Mouse (Mus musculus): ENCODE results near the gene Fgf13. TPM values are rescaled to one million over a fixed set of nuclear protein-coding genes. Genes with fewer than 3 reads are reported as not detected.

The Fgf13 gene
- total RNA-seq, 1 experiment = 1.3 TPM

DNA sequence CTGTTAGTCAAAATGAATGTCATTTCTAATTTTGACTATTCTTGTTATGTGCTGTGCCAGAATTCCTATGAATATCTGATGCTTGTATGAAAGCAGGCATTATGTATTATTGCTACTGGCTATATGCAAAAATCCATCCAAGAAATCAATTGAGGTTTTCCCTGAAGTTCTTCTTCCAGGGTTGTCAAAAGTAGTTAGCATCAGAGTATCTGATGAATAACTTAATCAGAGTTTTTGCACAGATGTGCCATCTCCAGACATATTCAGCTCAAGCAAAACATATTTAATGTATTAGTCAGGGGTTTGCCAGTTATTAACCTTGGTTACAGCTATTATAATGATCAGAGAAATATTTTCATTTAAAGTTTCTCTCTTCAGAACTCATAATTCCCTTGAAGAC lies 454.7 kb downstream of the Fgf13 start:
- in situ Hi-C loops (cut with MboI; ENCODE audit: low sequenced_read_pairs in 2 of 2, unreplicated experiment in 2 of 2) = no loop called here
- Histone ChIP-seq H3K36me3 (ENCODE audit: control insufficient read depth, insufficient read depth, low read length, poor library complexity, severe bottlenecking) (no peaks in the 10 kb centered on the region), H3K4me3 (ENCODE audit: insufficient read depth in 1 of 2, low read depth in 1 of 2, low read length in 2 of 2, poor library complexity in 1 of 2, severe bottlenecking in 1 of 2) (no peak overlapping the region), H3K27ac (ENCODE audit: insufficient read depth, low read depth, low read length, poor library complexity, severe bottlenecking) (no peak overlapping the region), H3K4me1 (ENCODE audit: control insufficient read depth in 2 of 2, insufficient read depth in 2 of 2, low read length in 2 of 2, poor library complexity in 1 of 2) (no peaks in the 10 kb centered on the region), H3K9ac (ENCODE audit: insufficient read depth, low read depth, low read length, poor library complexity, severe bottlenecking) (no peak overlapping the region), H3K9me3 (ENCODE audit: control insufficient read depth, insufficient read depth, low read depth, low read length) (no peaks in the 10 kb centered on the region)
- TF ChIP-seq CHD2 (IDR thresholded peaks at IDR 0.05; ENCODE audit: low read depth, low read length) = no peak
- no peak for TF ChIP-seq HCFC1 (IDR thresholded peaks at IDR 0.05; ENCODE audit: borderline replicate concordance, insufficient read depth, low read length)
- TF ChIP-seq ZNF384 (IDR thresholded peaks at IDR 0.05; ENCODE audit: low read depth, low read length) = no peak
- no peak for TF ChIP-seq MAFK (IDR thresholded peaks at IDR 0.05; ENCODE audit: insufficient read depth, low read depth, low read length)
- no peak for TF ChIP-seq ZC3H11A (IDR thresholded peaks at IDR 0.05; ENCODE audit: borderline replicate concordance, low read depth, low read length)
- no peak for DNase-seq (ENCODE audit: low read depth, low spot score)

DNA sequence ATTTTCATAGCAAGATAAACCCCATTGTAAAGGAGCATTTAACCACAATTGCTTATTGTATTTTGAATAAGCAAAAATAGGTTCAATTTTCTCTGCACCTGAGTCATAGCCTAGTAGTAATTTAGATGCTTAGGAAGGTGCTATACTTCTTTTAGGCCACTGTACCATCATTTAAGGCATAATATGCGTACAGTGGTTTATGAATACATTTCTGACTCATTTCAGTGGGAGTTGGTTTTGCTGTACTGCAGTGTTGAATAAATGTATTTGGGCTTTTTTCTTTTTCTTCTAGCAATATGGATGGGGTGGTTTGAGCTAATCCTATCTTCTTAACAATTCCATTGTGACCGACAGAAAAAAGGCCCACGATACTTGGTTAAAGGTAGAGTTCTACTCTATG lies 481.9 kb downstream of the Fgf13 start:
- no peak for DNase-seq (ENCODE audit: low read depth, low spot score)
- Histone ChIP-seq H3K36me3 (ENCODE audit: control insufficient read depth, insufficient read depth, low read length, poor library complexity, severe bottlenecking) (no peaks in the 10 kb centered on the region), H3K4me3 (ENCODE audit: insufficient read depth in 1 of 2, low read depth in 1 of 2, low read length in 2 of 2, poor library complexity in 1 of 2, severe bottlenecking in 1 of 2) (no peak overlapping the region), H3K9ac (ENCODE audit: insufficient read depth, low read depth, low read length, poor library complexity, severe bottlenecking) (no peak overlapping the region), H3K27ac (ENCODE audit: insufficient read depth, low read depth, low read length, poor library complexity, severe bottlenecking) (no peak overlapping the region), H3K4me1 (ENCODE audit: control insufficient read depth in 2 of 2, insufficient read depth in 2 of 2, low read length in 2 of 2, poor library complexity in 1 of 2) (no peaks in the 10 kb centered on the region), H3K9me3 (ENCODE audit: control insufficient read depth, insufficient read depth, low read depth, low read length) (no peaks in the 10 kb centered on the region)
- TF ChIP-seq MAFK (IDR thresholded peaks at IDR 0.05; ENCODE audit: insufficient read depth, low read depth, low read length) (no peak), ZC3H11A (IDR thresholded peaks at IDR 0.05; ENCODE audit: borderline replicate concordance, low read depth, low read length) (no peak), ZNF384 (IDR thresholded peaks at IDR 0.05; ENCODE audit: low read depth, low read length) (no peak), HCFC1 (IDR thresholded peaks at IDR 0.05; ENCODE audit: borderline replicate concordance, insufficient read depth, low read length) (no peak)
- in situ Hi-C loops (cut with MboI; ENCODE audit: low sequenced_read_pairs in 2 of 2, unreplicated experiment in 2 of 2) = no loop called here

DNA sequence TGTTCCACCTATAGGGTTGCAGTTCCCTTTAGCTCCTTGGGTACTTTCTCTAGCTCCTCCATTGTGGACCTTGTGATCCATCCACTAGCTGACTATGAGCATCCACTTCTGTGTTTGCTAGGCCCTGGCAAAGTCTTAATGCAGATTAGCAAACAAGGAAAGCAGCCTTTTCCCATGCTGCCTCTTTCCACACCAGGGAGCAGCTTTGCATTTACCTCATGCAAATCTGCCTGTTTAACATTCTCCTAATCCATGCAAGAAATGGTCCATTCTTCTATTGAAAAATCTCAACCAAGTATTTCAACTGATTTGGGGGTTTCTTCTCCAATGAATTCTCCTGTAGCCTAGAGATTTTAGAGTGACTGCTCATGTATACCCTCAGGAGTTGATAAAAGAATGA lies 487.4 kb downstream of the Fgf13 start:
- no peak for TF ChIP-seq CHD2 (IDR thresholded peaks at IDR 0.05; ENCODE audit: low read depth, low read length)
- TF ChIP-seq ZC3H11A (IDR thresholded peaks at IDR 0.05; ENCODE audit: borderline replicate concordance, low read depth, low read length) = no peak
- no peak for TF ChIP-seq ZNF384 (IDR thresholded peaks at IDR 0.05; ENCODE audit: low read depth, low read length)
- Histone ChIP-seq H3K9me3 (ENCODE audit: control insufficient read depth, insufficient read depth, low read depth, low read length) (no peaks in the 10 kb centered on the region), H3K9ac (ENCODE audit: insufficient read depth, low read depth, low read length, poor library complexity, severe bottlenecking) (no peak overlapping the region), H3K36me3 (ENCODE audit: control insufficient read depth, insufficient read depth, low read length, poor library complexity, severe bottlenecking) (no peaks in the 10 kb centered on the region), H3K27ac (ENCODE audit: insufficient read depth, low read depth, low read length, poor library complexity, severe bottlenecking) (no peak overlapping the region), H3K4me3 (ENCODE audit: insufficient read depth in 1 of 2, low read depth in 1 of 2, low read length in 2 of 2, poor library complexity in 1 of 2, severe bottlenecking in 1 of 2) (no peak overlapping the region), H3K4me1 (ENCODE audit: control insufficient read depth in 2 of 2, insufficient read depth in 2 of 2, low read length in 2 of 2, poor library complexity in 1 of 2) (no peaks in the 10 kb centered on the region)
- in situ Hi-C loops (cut with MboI; ENCODE audit: low sequenced_read_pairs in 2 of 2, unreplicated experiment in 2 of 2) = no loop called here
- no peak for DNase-seq (ENCODE audit: low read depth, low spot score)

DNA sequence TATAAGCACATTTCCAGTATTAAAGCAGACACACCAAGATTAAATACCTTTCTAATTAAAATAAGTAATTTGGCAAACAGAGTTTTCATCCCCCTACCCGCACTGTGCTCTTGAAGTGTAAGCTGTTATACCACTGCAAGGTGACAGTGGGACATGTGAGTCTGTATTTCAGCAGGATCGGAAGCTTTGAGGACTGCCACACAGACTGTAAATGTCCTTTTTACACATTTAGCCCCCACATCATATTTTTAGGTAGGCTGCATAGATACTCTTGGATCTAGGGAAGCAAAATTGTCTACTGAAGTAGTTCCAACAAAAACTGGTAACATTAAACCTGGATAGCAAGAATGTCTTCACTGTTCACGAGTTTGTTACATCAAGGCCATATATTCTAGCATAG lies 495.8 kb downstream of the Fgf13 start:
- H3K9me3 ChIP-seq (ENCODE audit: control insufficient read depth, insufficient read depth, low read depth, low read length) = no peaks in the 10 kb centered on the region
- DNase-seq (ENCODE audit: low read depth, low spot score) = no peak
- no peak for TF ChIP-seq CHD2 (IDR thresholded peaks at IDR 0.05; ENCODE audit: low read depth, low read length)
- no peak for TF ChIP-seq ZC3H11A (IDR thresholded peaks at IDR 0.05; ENCODE audit: borderline replicate concordance, low read depth, low read length)
- no peak for TF ChIP-seq ZNF384 (IDR thresholded peaks at IDR 0.05; ENCODE audit: low read depth, low read length)
- no peak for TF ChIP-seq MAFK (IDR thresholded peaks at IDR 0.05; ENCODE audit: insufficient read depth, low read depth, low read length)
- TF ChIP-seq HCFC1 (IDR thresholded peaks at IDR 0.05; ENCODE audit: borderline replicate concordance, insufficient read depth, low read length) = no peak
- no peaks in the 10 kb centered on the region for H3K36me3 ChIP-seq (ENCODE audit: control insufficient read depth, insufficient read depth, low read length, poor library complexity, severe bottlenecking)
- no peaks in the 10 kb centered on the region for H3K4me1 ChIP-seq (ENCODE audit: control insufficient read depth in 2 of 2, insufficient read depth in 2 of 2, low read length in 2 of 2, poor library complexity in 1 of 2)
- no peak overlapping the region for H3K27ac ChIP-seq (ENCODE audit: insufficient read depth, low read depth, low read length, poor library complexity, severe bottlenecking)
- no peak overlapping the region for H3K4me3 ChIP-seq (ENCODE audit: insufficient read depth in 1 of 2, low read depth in 1 of 2, low read length in 2 of 2, poor library complexity in 1 of 2, severe bottlenecking in 1 of 2)
- in situ Hi-C loops (cut with MboI; ENCODE audit: low sequenced_read_pairs in 2 of 2, unreplicated experiment in 2 of 2) = no loop called here
- no peak overlapping the region for H3K9ac ChIP-seq (ENCODE audit: insufficient read depth, low read depth, low read length, poor library complexity, severe bottlenecking)

DNA sequence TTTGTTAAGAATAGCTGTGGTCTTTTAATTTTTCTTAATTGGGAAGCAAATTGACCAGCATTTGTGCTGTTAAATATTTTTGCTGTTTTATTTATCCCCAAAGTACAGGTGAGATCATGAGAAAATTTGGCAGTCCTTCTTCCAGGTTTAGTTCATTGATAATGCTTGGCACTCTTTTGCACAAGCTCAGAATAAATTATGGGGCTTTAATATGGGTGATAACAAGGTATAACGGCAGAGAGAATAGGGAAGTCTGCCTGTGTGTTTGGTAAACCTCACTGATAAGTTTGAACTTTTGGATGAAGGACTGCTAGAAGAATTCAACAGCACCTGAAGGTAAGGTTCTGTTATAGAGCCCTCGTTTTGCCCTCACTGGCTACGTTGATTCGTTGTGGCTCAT lies 504.7 kb downstream of the Fgf13 start:
- H3K36me3 ChIP-seq (ENCODE audit: control insufficient read depth, insufficient read depth, low read length, poor library complexity, severe bottlenecking) = no peaks in the 10 kb centered on the region
- no peaks in the 10 kb centered on the region for H3K4me1 ChIP-seq (ENCODE audit: control insufficient read depth in 2 of 2, insufficient read depth in 2 of 2, low read length in 2 of 2, poor library complexity in 1 of 2)
- no peak for TF ChIP-seq ZC3H11A (IDR thresholded peaks at IDR 0.05; ENCODE audit: borderline replicate concordance, low read depth, low read length)
- no peak for TF ChIP-seq CHD2 (IDR thresholded peaks at IDR 0.05; ENCODE audit: low read depth, low read length)
- no peak for TF ChIP-seq ZNF384 (IDR thresholded peaks at IDR 0.05; ENCODE audit: low read depth, low read length)
- TF ChIP-seq MAFK (IDR thresholded peaks at IDR 0.05; ENCODE audit: insufficient read depth, low read depth, low read length) = no peak
- TF ChIP-seq HCFC1 (IDR thresholded peaks at IDR 0.05; ENCODE audit: borderline replicate concordance, insufficient read depth, low read length) = no peak
- H3K9ac ChIP-seq (ENCODE audit: insufficient read depth, low read depth, low read length, poor library complexity, severe bottlenecking) = no peak overlapping the region
- DNase-seq (ENCODE audit: low read depth, low spot score) = no peak
- in situ Hi-C loops (cut with MboI; ENCODE audit: low sequenced_read_pairs in 2 of 2, unreplicated experiment in 2 of 2) = no loop called here
- H3K9me3 ChIP-seq (ENCODE audit: control insufficient read depth, insufficient read depth, low read depth, low read length) = no peaks in the 10 kb centered on the region
- no peak overlapping the region for H3K4me3 ChIP-seq (ENCODE audit: insufficient read depth in 1 of 2, low read depth in 1 of 2, low read length in 2 of 2, poor library complexity in 1 of 2, severe bottlenecking in 1 of 2)
- H3K27ac ChIP-seq (ENCODE audit: insufficient read depth, low read depth, low read length, poor library complexity, severe bottlenecking) = no peak overlapping the region
